Mouse (Mus musculus) activated CD4-positive, CD25-positive, alpha-beta regulatory T cell, adult 4 months (primary cell): ENCODE measurements around the gene Pdzd7. TPM values are rescaled to one million over a fixed set of nuclear protein-coding genes. Genes with fewer than 3 reads are reported as not detected.

ENCODE experiments used
- ATAC-seq: one replicate; pipeline ENCODE4 v1.8.0; 2017
- polyA plus RNA-seq, 2 experiments: library from polyadenylated mRNA; unstranded; fragments of 100-300 nt; shearing (Covaris generic); gene quantifications; one replicate each; pipeline ENCODE4 v1.2.1; 2017

Gene Pdzd7
- polyA plus RNA-seq, 2 experiments from 2014 or later, result 0.32 TPM; not detected in 1

DNA sequence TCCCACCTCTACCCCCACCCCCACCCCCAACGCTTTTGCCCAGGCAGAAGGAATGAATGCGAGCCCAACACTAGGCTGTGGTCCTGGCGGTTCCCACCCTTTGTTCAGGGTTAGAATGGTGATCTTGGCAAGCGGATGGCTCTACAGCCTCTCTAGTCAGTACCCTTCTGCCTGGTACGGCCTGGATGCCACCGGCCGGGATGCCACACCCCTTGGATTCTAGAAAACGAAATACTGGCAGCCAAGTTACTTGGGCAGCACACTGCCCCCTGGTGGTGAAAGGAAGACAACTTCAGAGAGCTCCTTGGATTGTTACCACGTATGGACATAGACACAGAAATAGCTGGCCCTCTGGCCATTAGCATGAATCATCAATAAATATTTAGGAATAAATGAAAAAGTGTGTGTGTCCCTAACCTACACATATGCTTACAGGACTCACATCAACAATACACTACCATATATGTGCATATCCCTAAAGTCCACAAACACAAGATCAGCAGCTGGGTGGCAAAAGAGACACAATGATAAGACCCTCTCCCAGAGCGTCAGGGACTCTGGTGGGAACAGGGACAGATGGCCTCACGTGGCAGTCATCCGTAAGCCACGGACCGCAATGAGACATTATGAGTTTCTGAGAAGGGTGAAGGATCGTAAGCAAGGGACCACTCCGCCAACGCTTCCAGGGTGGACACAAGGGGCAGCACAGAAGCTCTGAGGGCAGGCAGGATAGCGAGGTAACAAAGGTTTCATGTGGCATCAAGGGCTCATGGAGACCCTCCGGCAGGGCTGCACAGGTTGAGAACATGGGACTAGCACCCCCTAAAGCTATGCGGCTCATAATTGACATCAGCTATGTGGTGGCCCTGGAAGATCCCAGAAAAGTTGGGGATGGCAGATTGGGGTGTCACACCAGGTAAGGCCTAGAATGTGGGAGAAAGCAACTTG lies 14.5 kb downstream of the Pdzd7 start:
- peak; percentile 46 for ATAC-seq

DNA sequence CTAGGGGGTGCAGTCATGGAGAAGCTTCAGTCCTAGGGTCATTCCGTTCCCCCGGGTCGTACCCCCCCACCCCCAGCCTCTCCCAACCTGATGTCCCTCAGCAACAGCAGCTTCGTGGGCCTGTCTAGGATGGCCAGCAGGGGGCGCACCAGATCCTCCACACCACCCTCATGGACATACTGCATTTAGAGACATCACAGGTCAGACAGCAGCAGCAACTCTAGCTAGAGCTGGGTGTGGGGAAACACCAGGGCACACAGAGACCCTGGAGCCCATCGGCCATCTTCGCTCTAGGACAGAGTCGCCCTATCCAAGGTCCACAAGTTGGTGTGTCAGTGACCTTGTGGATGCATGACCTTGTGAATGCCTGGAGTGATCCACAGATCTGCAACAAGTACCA lies 15.4 kb downstream of the Pdzd7 start:
- ATAC-seq, result peak; percentile 30

DNA sequence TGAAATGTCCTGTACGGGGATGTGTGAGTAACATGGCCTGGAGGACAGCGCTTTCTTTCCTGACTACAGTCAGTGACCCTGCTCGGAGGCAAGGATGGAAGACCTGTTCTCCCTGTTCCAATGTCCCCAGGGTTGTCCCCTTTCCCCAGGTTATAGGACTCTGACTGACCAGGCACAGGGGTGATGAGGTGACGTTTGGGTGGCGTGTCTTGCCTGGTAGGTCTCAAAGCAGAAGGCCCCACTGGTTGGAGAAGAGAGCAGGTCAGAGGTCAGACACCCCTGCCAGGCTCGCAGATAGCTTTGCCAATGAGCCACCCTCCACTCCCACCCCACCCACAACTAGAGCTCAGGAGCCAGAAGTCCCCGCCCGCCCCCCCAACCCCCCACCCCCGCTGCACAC lies 15.9 kb downstream of the Pdzd7 start:
- no peak for ATAC-seq

GRCm38 (mm10) chr19:45028746-45029145 lies 16.8 kb downstream of the Pdzd7 start:
- ATAC-seq, result no peak

DNA sequence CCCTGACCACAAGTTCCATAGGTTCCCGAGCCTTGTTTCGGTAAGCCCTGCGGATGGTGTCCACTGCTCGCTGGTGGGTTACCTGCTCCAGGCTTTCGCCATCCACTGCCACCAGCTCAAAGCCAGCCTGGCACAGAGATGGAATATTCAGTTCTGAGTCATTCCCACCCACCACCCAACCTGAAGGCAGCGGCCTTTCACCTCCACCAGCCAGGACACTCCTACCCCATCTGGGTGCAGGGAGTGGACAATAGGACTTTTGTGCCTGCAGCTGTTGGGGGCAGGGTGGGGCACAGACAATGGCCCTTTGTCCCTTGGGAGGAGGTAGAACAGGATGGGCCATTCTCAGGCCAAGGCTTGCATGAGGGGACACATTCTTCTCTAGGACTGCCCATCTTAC lies 17.7 kb downstream of the Pdzd7 start:
- ATAC-seq, result no peak

DNA sequence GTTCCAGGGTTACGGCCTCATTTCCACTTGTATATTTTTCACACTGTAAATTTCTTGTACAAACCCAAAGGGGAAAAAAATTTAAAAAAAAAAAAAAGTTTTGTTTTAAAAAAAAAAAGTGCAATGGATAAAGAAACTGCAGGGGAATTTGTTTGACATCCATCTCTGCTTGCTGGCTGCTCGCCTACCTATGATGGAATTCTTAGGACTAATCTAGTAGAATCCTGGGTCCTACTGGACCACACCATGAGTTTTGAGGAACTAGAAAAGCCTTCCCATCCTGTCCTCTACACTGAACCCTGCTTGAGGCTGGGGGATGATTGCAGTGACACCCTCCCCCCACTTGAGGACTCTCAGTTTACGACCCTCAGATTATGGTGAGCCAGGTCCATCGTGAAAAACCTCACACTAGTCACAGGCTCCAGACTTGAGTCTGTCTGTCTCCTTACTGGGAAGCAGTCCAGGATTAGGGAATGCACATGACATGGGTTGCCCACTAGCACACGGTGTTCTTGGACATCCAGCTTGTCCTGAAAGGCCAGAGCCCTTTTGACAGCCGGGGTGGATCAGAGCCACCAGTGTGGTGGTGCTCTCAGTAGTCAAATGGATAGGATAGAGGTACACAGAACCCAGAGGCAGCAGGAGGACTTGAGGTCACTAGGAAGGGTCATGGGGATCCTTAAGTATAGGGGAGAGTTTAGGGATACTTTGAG lies 18.4 kb downstream of the Pdzd7 start:
- no peak for ATAC-seq

DNA sequence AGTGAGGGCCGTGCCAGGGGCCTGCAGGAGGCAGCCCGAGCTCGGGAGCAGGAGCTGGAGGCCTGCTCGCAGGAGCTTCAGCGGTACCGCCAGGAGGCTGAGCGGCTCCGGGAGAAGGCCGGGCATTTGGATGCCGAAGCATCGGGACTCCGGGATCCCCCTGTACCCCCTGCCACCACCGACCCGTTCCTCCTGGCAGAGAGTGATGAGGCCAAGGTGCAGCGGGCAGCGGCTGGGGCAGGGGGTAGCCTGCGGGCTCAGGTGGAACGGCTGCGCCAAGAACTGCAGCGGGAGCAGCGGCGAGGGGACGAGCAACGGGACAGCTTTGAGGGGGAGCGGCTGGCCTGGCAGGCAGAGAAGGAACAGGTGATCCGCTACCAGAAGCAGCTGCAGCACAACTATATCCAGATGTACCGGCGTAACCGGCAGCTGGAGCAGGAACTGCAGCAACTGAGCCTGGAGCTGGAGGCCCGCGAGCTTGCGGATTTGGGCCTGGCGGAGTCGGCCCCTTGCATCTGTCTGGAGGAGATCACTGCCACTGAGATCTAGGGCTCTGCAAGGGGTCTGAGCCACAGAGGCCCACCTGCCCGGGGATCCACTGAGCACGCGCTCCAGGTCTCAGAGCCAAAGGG lies 19.5 kb downstream of the Pdzd7 start:
- ATAC-seq, result no peak

DNA sequence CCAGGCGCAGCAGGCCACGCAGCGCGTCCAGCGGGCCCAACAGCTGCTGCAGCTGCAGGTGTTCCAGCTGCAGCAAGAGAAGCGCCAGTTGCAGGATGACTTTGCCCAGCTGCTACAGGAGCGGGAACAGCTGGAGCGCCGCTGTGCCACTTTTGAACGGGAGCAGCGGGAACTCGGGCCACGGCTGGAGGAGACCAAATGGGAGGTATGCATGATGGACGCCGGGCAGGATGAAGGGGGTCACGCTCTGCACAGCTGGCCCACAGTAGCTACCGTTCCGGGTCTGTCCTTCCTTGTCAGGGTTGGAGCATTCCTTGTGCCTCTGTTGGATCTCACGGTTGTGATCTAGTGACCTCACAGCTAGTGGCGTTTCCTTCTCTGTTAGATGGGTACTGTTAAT lies 20.7 kb downstream of the Pdzd7 start:
- ATAC-seq, result no peak

- no peak for ATAC-seq
These were observed 21.5 kb downstream of the Pdzd7 start for GRCm38 (mm10) chr19:45023993-45024392.

- ATAC-seq, result no peak
These were observed 24.2 kb downstream of the Pdzd7 start for GRCm38 (mm10) chr19:45021362-45021761.

- ATAC-seq, result no peak
These were observed 25.2 kb downstream of the Pdzd7 start for GRCm38 (mm10) chr19:45020348-45020747.

GRCm38 (mm10) chr19:45018351-45018831 lies 27.1 kb downstream of the Pdzd7 start:
- no peak for ATAC-seq

DNA sequence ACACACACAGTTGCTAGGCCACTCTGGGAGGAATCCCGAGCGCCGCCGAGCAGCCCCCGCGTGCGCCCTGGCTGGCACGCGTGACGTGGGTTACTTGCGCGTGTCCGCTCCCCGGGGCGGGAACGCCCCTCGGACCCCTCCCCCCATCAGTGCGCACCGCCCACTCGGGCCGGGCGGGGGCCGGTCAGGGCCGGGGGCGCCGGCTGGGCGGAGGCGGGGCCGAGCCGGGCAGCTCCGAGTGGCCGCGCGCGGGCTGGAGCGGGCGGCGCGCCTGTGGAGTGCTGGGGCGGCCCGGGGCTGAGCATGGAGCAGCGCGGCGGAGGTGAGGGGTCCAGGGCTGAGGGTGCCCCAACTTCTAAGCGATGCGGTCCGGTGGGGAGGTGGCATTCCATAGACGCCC lies 27.6 kb downstream of the Pdzd7 start:
- peak; percentile 9 for ATAC-seq

- ATAC-seq, result no peak
These were observed 28.2 kb downstream of the Pdzd7 start for GRCm38 (mm10) chr19:45017216-45017771.

- ATAC-seq, result no peak
These were observed 28.9 kb downstream of the Pdzd7 start for GRCm38 (mm10) chr19:45016341-45017215.

DNA sequence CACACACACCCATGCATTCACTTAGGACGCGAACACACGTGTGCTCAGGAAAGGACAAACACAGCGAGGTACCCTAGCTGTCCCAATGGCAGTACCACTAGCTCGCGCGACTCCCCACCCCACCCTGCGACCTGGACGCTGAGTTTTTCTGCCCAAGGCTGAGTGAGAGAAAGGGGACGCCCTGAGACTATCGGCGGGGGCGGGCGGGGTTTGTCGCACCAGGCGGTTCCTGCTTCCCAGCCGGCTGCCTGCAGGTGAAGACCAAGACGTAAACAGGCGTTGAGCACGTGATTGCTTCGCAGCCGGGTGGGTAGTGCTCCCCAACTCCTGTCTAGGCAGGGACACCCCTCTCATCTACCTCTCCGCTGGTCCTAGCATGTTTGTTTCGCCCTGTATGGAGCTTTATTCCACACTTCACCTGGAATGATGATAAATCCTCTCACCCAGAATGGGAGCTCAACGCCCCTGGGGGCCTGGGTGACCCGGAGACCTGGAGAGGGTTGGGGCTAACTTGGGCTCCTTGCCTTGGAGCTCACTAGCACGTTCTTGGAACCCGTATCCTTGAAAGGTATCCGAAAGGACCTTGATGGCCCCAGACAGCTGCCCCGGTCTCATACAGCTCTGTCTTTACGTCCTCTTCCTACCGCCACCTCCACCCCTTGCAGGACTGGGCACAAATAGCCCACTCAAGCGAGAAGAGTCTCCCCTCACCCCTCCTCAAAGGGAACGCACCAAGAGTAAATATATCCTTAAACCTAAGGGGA lies 29.8 kb downstream of the Pdzd7 start:
- peak; percentile 70 for ATAC-seq

- ATAC-seq, result peak; percentile 29
These were observed 30.5 kb downstream of the Pdzd7 start for GRCm38 (mm10) chr19:45014981-45015402.

GRCm38 (mm10) chr19:45014335-45014971 lies 31.1 kb downstream of the Pdzd7 start, which contains the start of gene Lzts2:
TSS of gene Lzts2 (plus strand) at chr19:45014414.
- ATAC-seq, result peak; percentile 19

DNA sequence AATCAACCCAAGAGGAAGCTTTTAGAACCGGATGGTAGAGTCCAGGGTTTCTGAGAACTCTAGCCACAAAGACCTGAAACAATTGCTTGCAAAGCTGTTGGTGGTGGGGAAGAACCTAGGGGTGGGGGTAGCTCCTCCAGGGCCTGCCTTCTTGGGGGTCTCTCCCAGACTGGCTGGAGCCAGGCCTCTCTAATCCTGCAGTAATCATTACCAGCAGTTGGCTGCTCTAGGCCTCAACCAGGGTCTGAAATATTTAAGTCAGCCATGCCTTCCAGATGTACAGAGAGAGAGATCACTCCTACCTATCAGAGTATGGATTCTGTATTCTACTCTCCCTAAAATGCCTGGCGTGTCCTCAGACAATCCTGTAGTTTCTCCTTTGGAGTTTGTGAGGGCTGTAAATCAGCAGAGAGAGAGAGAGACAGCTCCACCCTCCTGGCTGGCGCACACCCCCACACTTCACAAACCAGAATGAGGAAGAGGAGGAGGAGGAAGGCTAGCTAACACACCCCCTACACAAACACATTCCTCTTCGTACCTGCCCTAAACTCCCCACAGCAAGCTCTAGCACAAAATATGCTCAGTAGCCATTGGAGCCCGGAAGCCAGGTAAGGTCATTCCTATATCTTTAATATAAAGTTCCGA lies 31.8 kb downstream of the Pdzd7 start:
- ATAC-seq, result no peak

DNA sequence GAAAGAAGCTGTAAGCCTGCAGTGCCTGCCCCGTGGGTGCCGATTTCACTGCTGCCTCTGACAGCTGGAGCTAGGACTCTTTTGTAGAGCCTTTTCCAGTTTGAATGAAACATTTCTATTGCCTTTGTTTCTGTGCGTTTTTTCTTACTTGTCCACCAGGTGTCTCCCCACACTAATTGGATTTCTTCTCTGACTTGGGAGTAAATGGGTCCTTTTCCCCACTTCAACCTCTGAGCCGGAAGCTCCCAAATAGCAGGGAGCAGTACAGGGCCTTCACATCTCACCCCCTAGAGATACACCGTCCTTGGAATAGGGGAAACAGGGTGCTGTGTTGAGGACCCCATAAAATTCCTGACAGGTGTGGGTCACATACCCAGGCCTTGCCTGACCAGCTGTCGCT lies 32.9 kb downstream of the Pdzd7 start:
- ATAC-seq, result no peak
